Mouse (Mus musculus): ENCODE results near the gene Dlst. TPM values are rescaled to one million over a fixed set of nuclear protein-coding genes. Genes with fewer than 3 reads are reported as not detected.

The Dlst gene
- total and polyA plus RNA-seq, 2 experiments from 2014 or later, result 104 to 115 TPM

DNA sequence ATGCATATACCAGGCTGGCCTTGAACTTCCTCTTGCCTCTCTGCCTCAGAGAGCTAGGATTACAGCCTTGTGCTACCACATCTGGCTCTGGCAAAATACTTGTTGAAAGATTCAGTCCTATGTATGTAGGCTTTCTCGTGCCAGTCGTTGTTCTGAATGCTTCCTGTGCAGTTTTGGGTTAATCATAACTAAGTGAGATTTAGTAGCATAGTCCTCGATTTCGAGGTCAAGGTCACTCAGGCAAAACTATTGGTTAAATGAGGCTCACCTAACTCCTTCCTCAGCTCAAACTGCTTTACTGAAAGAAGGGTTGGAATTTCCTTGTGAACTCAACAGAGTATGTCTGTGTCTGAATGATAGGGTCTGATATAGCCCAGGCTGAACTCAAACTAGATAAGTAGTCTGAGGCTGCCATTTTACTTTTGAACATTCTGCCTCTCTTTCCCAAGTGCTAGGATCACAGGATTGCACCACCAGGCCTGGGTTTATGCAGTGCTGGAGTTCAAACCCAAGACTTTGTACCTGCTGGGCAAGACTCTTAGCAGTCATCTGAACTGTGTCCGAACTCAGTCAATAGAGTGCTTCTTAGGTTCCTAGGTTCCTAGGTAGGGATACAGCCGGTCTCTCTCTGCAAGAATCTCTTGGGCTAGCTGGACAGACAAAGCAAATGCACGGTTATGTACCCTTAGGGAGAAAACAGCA is 2.1 kb downstream of the Dlst start:
- H3K27me3 ChIP-seq (ENCODE audit: insufficient read depth, low read length), result no peaks in the 10 kb centered on the region
- peaks cover 7% of the 10 kb centered on the region for H3K36me3 ChIP-seq (ENCODE audit: insufficient read depth, low read length)
- DNase-seq (ENCODE audit: low spot score) (no peak), ATAC-seq (no peak)
- no peak overlapping the region for H3K27ac ChIP-seq
- H3K4me2 ChIP-seq (ENCODE audit: low read depth, low read length), result peak overlapping the region; percentile 77; the same call in 1 of the 2 replicates
- no peak overlapping the region for H3K4me3 ChIP-seq (ENCODE audit: low read length)
- TF ChIP-seq CTCF (IDR thresholded peaks at IDR 0.05; ENCODE audit: low read depth), result no peak
- 88% methylated on average over 7 of the region's 7 CpGs for WGBS
- H3K4me1 ChIP-seq (ENCODE audit: insufficient read depth, low read length), result peaks cover 10% of the 10 kb centered on the region
- H3K9me3 ChIP-seq (ENCODE audit: low read length), result no peaks in the 10 kb centered on the region
- no peak overlapping the region for H3K9ac ChIP-seq (replicated peaks; ENCODE audit: low read length)

DNA sequence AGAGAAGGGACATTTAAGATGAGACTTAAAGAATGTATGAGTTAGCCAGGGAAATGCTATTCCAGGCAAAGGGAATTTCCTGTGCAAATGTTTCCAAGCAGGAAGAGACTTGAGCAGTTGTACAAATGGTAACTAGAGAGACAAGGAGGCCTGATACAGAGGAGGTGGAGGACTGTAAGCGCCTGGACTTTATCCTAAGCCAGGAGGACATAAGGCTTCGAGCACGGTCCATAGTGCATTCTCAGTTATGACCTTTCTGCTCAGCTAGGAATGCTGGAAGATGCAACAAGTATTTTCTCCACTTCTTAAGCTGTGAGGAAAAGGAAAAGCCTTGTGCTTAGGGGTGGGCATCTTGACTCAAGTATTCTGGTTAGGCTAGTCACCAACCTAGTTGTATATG is 2.7 kb downstream of the Dlst start:
- H3K4me3 ChIP-seq (ENCODE audit: low read length), result no peak overlapping the region
- DNase-seq (ENCODE audit: low spot score), result no peak
- no peak overlapping the region for H3K4me2 ChIP-seq (ENCODE audit: low read depth, low read length)
- H3K27me3 ChIP-seq (ENCODE audit: insufficient read depth, low read length), result no peaks in the 10 kb centered on the region
- no peak overlapping the region for H3K9ac ChIP-seq (replicated peaks; ENCODE audit: low read length)
- 89% methylated on average over 3 of the region's 3 CpGs for WGBS
- H3K4me1 ChIP-seq (ENCODE audit: insufficient read depth, low read length), result peaks cover 10% of the 10 kb centered on the region
- ATAC-seq, result no peak
- no peaks in the 10 kb centered on the region for H3K9me3 ChIP-seq (ENCODE audit: low read length)
- H3K36me3 ChIP-seq (ENCODE audit: insufficient read depth, low read length), result peaks cover 7% of the 10 kb centered on the region
- H3K27ac ChIP-seq, result no peak overlapping the region
- no peak for TF ChIP-seq CTCF (IDR thresholded peaks at IDR 0.05; ENCODE audit: low read depth)

DNA sequence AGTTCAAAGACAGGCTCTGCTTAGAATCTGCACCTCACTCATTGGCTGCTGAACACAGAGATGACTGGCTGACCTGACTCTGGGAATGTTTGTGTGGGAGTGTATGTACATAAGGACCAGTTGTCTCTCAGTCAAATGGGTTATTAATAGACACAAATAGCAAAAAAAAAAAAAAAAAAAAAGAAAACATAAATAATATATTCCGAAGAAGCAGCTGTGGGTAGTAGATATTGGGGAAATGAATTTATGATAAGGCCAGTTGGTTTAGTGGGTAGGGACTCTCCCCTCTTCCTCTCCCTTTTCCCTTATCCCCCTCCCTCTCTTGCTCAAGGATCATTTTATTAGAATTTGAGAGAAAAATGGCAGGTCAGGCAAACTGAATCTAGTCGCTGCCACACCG is 3.3 kb downstream of the Dlst start:
- H3K4me1 ChIP-seq (ENCODE audit: insufficient read depth, low read length), result peaks cover 10% of the 10 kb centered on the region
- ATAC-seq (no peak), DNase-seq (ENCODE audit: low spot score) (no peak)
- TF ChIP-seq CTCF (IDR thresholded peaks at IDR 0.05; ENCODE audit: low read depth), result no peak
- peaks cover 9% of the 10 kb centered on the region for H3K36me3 ChIP-seq (ENCODE audit: insufficient read depth, low read length)
- no peak overlapping the region for H3K4me2 ChIP-seq (ENCODE audit: low read depth, low read length)
- H3K9ac ChIP-seq (replicated peaks; ENCODE audit: low read length), result no peak overlapping the region
- 96% methylated on average over 3 of the region's 3 CpGs for WGBS
- H3K27ac ChIP-seq, result no peak overlapping the region
- H3K4me3 ChIP-seq (ENCODE audit: low read length), result no peak overlapping the region
- H3K27me3 ChIP-seq (ENCODE audit: insufficient read depth, low read length), result no peaks in the 10 kb centered on the region
- no peaks in the 10 kb centered on the region for H3K9me3 ChIP-seq (ENCODE audit: low read length)

DNA sequence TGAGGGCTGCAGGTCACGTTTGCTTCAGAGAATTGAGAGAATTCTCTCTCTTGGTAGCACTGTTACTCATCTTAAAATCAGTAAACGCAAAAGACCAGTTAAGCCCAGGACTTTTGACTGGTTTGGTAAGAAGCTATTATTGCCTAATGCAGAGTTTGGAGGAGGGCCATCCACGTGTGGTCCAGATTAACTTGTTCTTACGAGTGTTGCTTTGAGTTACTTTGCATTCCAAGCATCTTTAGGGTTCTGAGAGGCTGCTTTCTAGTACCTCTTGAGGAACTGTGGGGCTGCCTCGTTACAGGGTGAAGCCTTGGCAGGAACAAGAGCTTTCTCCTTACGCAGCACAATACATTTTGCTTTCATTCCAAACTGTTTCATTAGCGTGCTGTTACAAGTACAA is 5.0 kb downstream of the Dlst start:
- 79% methylated on average over 7 of the region's 7 CpGs for WGBS
- Histone ChIP-seq H3K9ac (replicated peaks; ENCODE audit: low read length) (no peak overlapping the region), H3K27me3 (ENCODE audit: insufficient read depth, low read length) (no peaks in the 10 kb centered on the region), H3K36me3 (ENCODE audit: insufficient read depth, low read length) (peaks cover 15% of the 10 kb centered on the region), H3K4me3 (ENCODE audit: low read length) (no peak overlapping the region), H3K27ac (no peak overlapping the region), H3K4me1 (ENCODE audit: insufficient read depth, low read length) (peaks cover 10% of the 10 kb centered on the region), H3K9me3 (ENCODE audit: low read length) (no peaks in the 10 kb centered on the region), H3K4me2 (ENCODE audit: low read depth, low read length) (no peak overlapping the region)
- ATAC-seq (no peak), DNase-seq (ENCODE audit: low spot score) (no peak)
- no peak for TF ChIP-seq CTCF (IDR thresholded peaks at IDR 0.05; ENCODE audit: low read depth)

DNA sequence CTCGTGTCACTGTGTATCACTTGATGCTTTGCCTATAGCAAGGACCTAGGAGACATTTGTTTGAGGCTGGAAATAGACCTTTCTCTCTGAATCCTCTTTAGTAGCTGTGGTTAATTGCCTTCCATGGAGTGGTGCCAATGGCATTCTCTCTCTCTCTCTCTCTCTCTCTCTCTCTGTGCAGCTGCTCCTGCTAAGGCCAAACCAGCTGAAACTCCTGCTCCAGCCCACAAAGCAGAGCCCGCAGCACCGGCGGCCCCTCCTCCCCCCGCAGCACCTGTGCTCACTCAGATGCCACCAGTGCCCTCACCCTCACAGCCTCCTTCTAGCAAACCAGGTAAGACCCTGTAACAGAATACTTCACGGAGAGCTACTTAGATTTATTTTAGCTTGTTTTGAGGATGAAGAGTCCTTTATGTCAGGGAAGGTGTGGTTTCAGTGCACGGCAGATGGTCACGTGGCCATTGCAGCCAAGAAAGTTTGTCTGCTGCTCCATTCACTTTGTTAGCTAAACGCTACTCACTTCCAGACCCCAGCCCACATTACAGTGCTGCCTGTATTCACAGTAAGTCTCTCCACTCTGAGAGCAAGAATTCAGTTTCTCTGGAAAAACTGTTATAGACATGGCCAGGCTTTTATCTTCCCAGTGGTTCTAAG is 11.3 kb downstream of the Dlst start:
- H3K36me3 ChIP-seq (ENCODE audit: insufficient read depth, low read length), result peaks cover 49% of the 10 kb centered on the region
- H3K4me1 ChIP-seq (ENCODE audit: insufficient read depth, low read length), result no peaks in the 10 kb centered on the region
- H3K27me3 ChIP-seq (ENCODE audit: insufficient read depth, low read length), result no peaks in the 10 kb centered on the region
- TF ChIP-seq CTCF (IDR thresholded peaks at IDR 0.05; ENCODE audit: low read depth), result no peak
- no peak for ATAC-seq
- H3K9ac ChIP-seq (replicated peaks; ENCODE audit: low read length), result no peak overlapping the region
- H3K4me2 ChIP-seq (ENCODE audit: low read depth, low read length), result no peak overlapping the region
- H3K4me3 ChIP-seq (ENCODE audit: low read length), result no peak overlapping the region
- no peak overlapping the region for H3K27ac ChIP-seq
- 69% methylated on average over 9 of the region's 9 CpGs for whole genome bisulfite sequencing
- no peaks in the 10 kb centered on the region for H3K9me3 ChIP-seq (ENCODE audit: low read length)
- DNase-seq (ENCODE audit: low spot score), result no peak

DNA sequence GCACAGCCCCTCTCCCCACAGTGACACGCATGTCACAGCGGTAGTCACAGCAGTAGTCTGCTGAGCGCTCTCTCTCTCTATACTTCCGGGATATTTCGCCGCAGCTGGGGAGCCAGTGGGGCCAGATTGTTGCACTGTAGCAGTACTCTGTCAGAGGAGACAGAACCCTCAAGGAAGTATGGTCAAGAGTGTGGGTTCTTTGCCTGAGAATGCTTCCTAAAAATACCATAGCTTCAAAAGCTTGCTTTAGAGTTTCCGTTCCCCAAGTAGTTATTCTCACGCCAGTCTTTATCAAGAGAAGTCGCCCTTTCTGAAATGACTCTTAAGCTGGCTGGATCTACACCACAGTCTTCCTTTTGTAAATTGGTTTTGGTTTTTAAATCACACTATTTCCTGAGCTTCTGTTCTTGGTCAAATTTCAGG is 12.5 kb downstream of the Dlst start:
- DNase-seq (ENCODE audit: low spot score) (no peak), ATAC-seq (no peak)
- Histone ChIP-seq H3K4me3 (ENCODE audit: low read length) (no peak overlapping the region), H3K9me3 (ENCODE audit: low read length) (no peaks in the 10 kb centered on the region), H3K9ac (replicated peaks; ENCODE audit: low read length) (no peak overlapping the region), H3K36me3 (ENCODE audit: insufficient read depth, low read length) (peaks cover 48% of the 10 kb centered on the region), H3K4me2 (ENCODE audit: low read depth, low read length) (no peak overlapping the region), H3K4me1 (ENCODE audit: insufficient read depth, low read length) (no peaks in the 10 kb centered on the region), H3K27me3 (ENCODE audit: insufficient read depth, low read length) (no peaks in the 10 kb centered on the region), H3K27ac (no peak overlapping the region)
- TF ChIP-seq CTCF (IDR thresholded peaks at IDR 0.05; ENCODE audit: low read depth), result no peak
- WGBS, result 91% methylated on average over 9 of the region's 9 CpGs

DNA sequence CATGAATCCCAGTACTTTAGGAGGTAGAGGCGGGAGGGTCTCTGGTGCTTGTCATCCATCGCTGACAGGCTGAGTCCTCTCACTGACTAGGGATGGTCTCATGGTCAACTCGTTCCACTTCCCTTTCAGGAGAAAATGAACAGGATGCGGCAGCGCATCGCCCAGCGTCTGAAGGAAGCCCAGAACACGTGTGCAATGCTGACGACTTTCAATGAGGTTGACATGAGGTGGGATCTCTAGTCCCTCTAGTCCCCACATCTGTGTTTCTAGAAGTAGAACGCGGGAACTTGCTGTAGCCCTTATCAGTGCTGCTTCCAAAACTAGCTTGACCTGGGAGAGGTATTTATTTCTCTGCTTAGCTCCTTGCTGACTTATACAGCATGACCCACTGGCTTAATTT is 13.0 kb downstream of the Dlst start:
- H3K9me3 ChIP-seq (ENCODE audit: low read length), result no peaks in the 10 kb centered on the region
- no peak overlapping the region for H3K27ac ChIP-seq
- no peak for TF ChIP-seq CTCF (IDR thresholded peaks at IDR 0.05; ENCODE audit: low read depth)
- H3K36me3 ChIP-seq (ENCODE audit: insufficient read depth, low read length), result peaks cover 53% of the 10 kb centered on the region
- no peaks in the 10 kb centered on the region for H3K4me1 ChIP-seq (ENCODE audit: insufficient read depth, low read length)
- DNase-seq (ENCODE audit: low spot score) (no peak), ATAC-seq (no peak)
- H3K27me3 ChIP-seq (ENCODE audit: insufficient read depth, low read length), result no peaks in the 10 kb centered on the region
- H3K4me3 ChIP-seq (ENCODE audit: low read length), result no peak overlapping the region
- 93% methylated on average over 11 of the region's 11 CpGs for WGBS
- H3K4me2 ChIP-seq (ENCODE audit: low read depth, low read length), result no peak overlapping the region
- no peak overlapping the region for H3K9ac ChIP-seq (replicated peaks; ENCODE audit: low read length)

All from hindbrain, postnatal 0 days (tissue).